Mouse (Mus musculus): ENCODE results near the gene Ntpcr. TPM values are rescaled to one million over a fixed set of nuclear protein-coding genes. Genes with fewer than 3 reads are reported as not detected.

Gene Ntpcr
- polyA plus RNA-seq, 1 experiment from 2014 or later, result 20.6 TPM

Other genes starting within 250 kb of the Ntpcr start
- gene Sipa1l2, start 160.2 kb upstream of the Ntpcr start, polyA plus RNA-seq (2014; fragmentation: Nextera tagmentation; extraction: Ambion mirVana), result 13.0 and 14.1 TPM in 2 replicates
- 8.5 and 10.4 TPM in 2 replicates for gene Map10, start 60.1 kb upstream of the Ntpcr start, polyA plus RNA-seq (2014; fragmentation: Nextera tagmentation; extraction: Ambion mirVana)
- 0.40 and 0.74 TPM in 2 replicates for gene Pcnx2, start 168.4 kb downstream of the Ntpcr start, polyA plus RNA-seq (2014; fragmentation: Nextera tagmentation; extraction: Ambion mirVana)
- 0.03 and 0.11 TPM in 2 replicates for gene Map3k21, start 180.5 kb downstream of the Ntpcr start, polyA plus RNA-seq (2014; fragmentation: Nextera tagmentation; extraction: Ambion mirVana)

Data from midbrain, embryonic 11.5 days (tissue).